Mouse (Mus musculus) stomach, postnatal 0 days (tissue): ENCODE measurements at regions not wholly inside any gene's neighbourhood (a gene's known extent, or its start where the extent isn't known, plus 50 kb on each side); places are given as distances from the start of the nearest gene placed in this dataset.

ENCODE experiments used
- CTCF ChIP-seq: IDR thresholded peaks from 2 replicates; pipeline ENCODE4 v1.5.1; 2016; ENCODE audit warnings: antibody characterized with exemption, low read depth, mild to moderate bottlenecking, moderate library complexity
- EP300 ChIP-seq: optimal IDR thresholded peaks from 2 replicates; pipeline ENCODE3; 2016; ENCODE audit warnings: antibody characterized with exemption

DNA sequence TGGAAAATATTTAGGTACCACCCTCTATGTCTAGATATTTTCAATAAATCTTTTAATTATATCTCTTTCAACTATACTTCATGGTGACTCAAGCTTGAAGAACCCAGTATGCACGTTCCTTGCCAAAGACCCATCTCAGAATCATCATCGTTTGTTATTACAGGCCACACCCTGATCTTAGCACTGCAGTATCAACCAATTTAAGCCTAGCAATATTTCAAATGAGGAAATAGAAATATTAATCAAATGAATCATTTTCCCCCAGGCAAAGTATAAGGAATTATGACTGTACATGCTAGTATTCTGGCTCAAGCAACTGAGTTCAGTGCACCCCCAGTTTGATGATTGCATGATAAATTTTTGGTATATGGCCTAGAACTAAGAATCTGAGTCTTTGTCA is 495.3 kb downstream of the Isl1 start:
- TF ChIP-seq CTCF, result no peak
- no peak for TF ChIP-seq EP300
